Mouse (Mus musculus) left cerebral cortex, postnatal 4 days (tissue): ENCODE data around the gene Xkrx. TPM values are rescaled to one million over a fixed set of nuclear protein-coding genes. Genes with fewer than 3 reads are reported as not detected.
"Not testable (repeated sequence)": the region's sequence is repeated elsewhere in the genome, so short reads cannot be mapped to it uniquely, and the experiment has no call there.

ENCODE experiments used
- DNase-seq: peaks from one replicate; pipeline ENCODE4 v3.0.0-alpha.2; 2022
- intact Hi-C: fragments of 180-260 bp; cut with DNase I; formaldehyde crosslinking; loops from one replicate; pipeline ENCODE4 v1.15.1; 2025
- total RNA-seq, 2 experiments: library from RNA; stranded (reverse); gene quantifications; 2 replicates each; pipeline ENCODE4 v1.2.3; 2021

Gene Xkrx
- total RNA-seq = under 1 TPM; 0.22 to 0.24 TPM

GRCm38 (mm10) chrX:134162043-134162720 lies at the start of gene Xkrx:
Gene Xkrx, minus strand, starts transcription at chrX:134162076.
- no peak for DNase-seq
- intact Hi-C loops = loop anchor here (10.0 kb wide), 1 partner anchor 133 kb away; the partner anchor contains the start of gene Tmem35a

GRCm38 (mm10) chrX:134211151-134211642 lies 49.3 kb upstream of the Xkrx start:
- no peak for DNase-seq
- intact Hi-C loops = no loop called here

- intact Hi-C loops = no loop called here
- no peak for DNase-seq
Measured at GRCm38 (mm10) chrX:134208491-134208890, 46.6 kb upstream of the Xkrx start.

- DNase-seq, intact Hi-C loops: not testable (repeated sequence)
Measured at GRCm38 (mm10) chrX:134187201-134187600, 25.3 kb upstream of the Xkrx start, which contains the start of gene Arl13a. Gene Arl13a, plus strand, starts transcription at chrX:134187501.

- intact Hi-C loops = no loop called here
- DNase-seq = no peak
Measured at GRCm38 (mm10) chrX:134174699-134175098, 12.8 kb upstream of the Xkrx start.

- intact Hi-C loops = no loop called here
- DNase-seq = no peak
Measured at GRCm38 (mm10) chrX:134170584-134170983, 8.7 kb upstream of the Xkrx start.

- DNase-seq = no peak
Measured at GRCm38 (mm10) chrX:134163484-134163883, 1.6 kb upstream of the Xkrx start.

GRCm38 (mm10) chrX:134162826-134163225 lies 950 bp upstream of the Xkrx start:
- intact Hi-C loops = loop anchor here (10.0 kb wide), 1 partner anchor 132 kb away; the partner anchor contains the start of gene Tmem35a
- no peak for DNase-seq

More at GRCm38 (mm10) chrX:134163484-134163883, 1.6 kb upstream of the Xkrx start:
- intact Hi-C loops = loop anchor here (10.0 kb wide), 1 partner anchor 131 kb away; the partner anchor contains the start of gene Tmem35a

- intact Hi-C loops = loop anchor here (10.0 kb wide), 1 partner anchor 134 kb away; the partner anchor contains the start of gene Tmem35a
- DNase-seq = no peak
Measured at GRCm38 (mm10) chrX:134160442-134160841, 1.4 kb downstream of the Xkrx start.

GRCm38 (mm10) chrX:134158151-134158550 lies 3.7 kb downstream of the Xkrx start:
- DNase-seq = no peak
- intact Hi-C loops = no loop called here

- DNase-seq = no peak
- intact Hi-C loops = no loop called here
Measured at GRCm38 (mm10) chrX:134141986-134142385, 19.9 kb downstream of the Xkrx start.

GRCm38 (mm10) chrX:134141551-134141950 lies 20.3 kb downstream of the Xkrx start:
- intact Hi-C loops = no loop called here
- no peak for DNase-seq

GRCm38 (mm10) chrX:134140024-134140423 lies 21.9 kb downstream of the Xkrx start:
- intact Hi-C loops = no loop called here
- no peak for DNase-seq

- intact Hi-C loops = loop anchor here (10.0 kb wide), 1 partner anchor 171 kb away; the partner anchor contains the start of gene Cenpi
- no peak for DNase-seq
Measured at GRCm38 (mm10) chrX:134133821-134134220, 28.1 kb downstream of the Xkrx start.

- peak; percentile 16 for DNase-seq
- intact Hi-C loops = loop anchor here (10.0 kb wide), 1 partner anchor 173 kb away; the partner anchor contains the start of gene Cenpi
Measured at GRCm38 (mm10) chrX:134132295-134132694, 29.6 kb downstream of the Xkrx start.

GRCm38 (mm10) chrX:134128549-134128948 lies 33.3 kb downstream of the Xkrx start:
- intact Hi-C loops = no loop called here
- DNase-seq = no peak

GRCm38 (mm10) chrX:134116417-134116816 lies 45.5 kb downstream of the Xkrx start:
- intact Hi-C loops = no loop called here
- no peak for DNase-seq

- intact Hi-C loops = no loop called here
- DNase-seq = no peak
Measured at GRCm38 (mm10) chrX:134111767-134112166, 50.1 kb downstream of the Xkrx start.

GRCm38 (mm10) chrX:134102641-134103040 lies 59.2 kb downstream of the Xkrx start:
- intact Hi-C loops = no loop called here
- no peak for DNase-seq
